Mouse (Mus musculus): ENCODE measurements around the gene Poc5. TPM values are rescaled to one million over a fixed set of nuclear protein-coding genes. Genes with fewer than 3 reads are reported as not detected.

Poc5 gene
- total RNA-seq, 1 experiment, result 14.8 TPM

GRCm38 (mm10) chr13:96435793-96436192, 47.7 kb downstream of the Poc5 start:
- no peak for DNase-seq (ENCODE audit: low read depth, low spot score)
- H3K9me3 ChIP-seq (ENCODE audit: control insufficient read depth, insufficient read depth, low read depth, low read length), result no peaks in the 10 kb centered on the region

GRCm38 (mm10) chr13:96436921-96437320, 48.8 kb downstream of the Poc5 start:
- TF ChIP-seq ZNF384 (IDR thresholded peaks at IDR 0.05; ENCODE audit: low read depth, low read length) (no peak), MAFK (IDR thresholded peaks at IDR 0.05; ENCODE audit: insufficient read depth, low read depth, low read length) (no peak), CHD2 (IDR thresholded peaks at IDR 0.05; ENCODE audit: low read depth, low read length) (no peak)
- H3K9ac ChIP-seq (ENCODE audit: insufficient read depth, low read depth, low read length, poor library complexity, severe bottlenecking), result no peak overlapping the region
- no peaks in the 10 kb centered on the region for H3K9me3 ChIP-seq (ENCODE audit: control insufficient read depth, insufficient read depth, low read depth, low read length)
- H3K4me1 ChIP-seq (ENCODE audit: control insufficient read depth in 2 of 2, insufficient read depth in 2 of 2, low read length in 2 of 2, poor library complexity in 1 of 2), result no peaks in the 10 kb centered on the region
- no peak overlapping the region for H3K4me3 ChIP-seq (ENCODE audit: insufficient read depth in 1 of 2, low read depth in 1 of 2, low read length in 2 of 2, poor library complexity in 1 of 2, severe bottlenecking in 1 of 2)
- no peak overlapping the region for H3K27ac ChIP-seq (ENCODE audit: insufficient read depth, low read depth, low read length, poor library complexity, severe bottlenecking)
- in situ Hi-C loops (cut with MboI; ENCODE audit: low sequenced_read_pairs in 2 of 2, unreplicated experiment in 2 of 2), result no loop called here
- no peaks in the 10 kb centered on the region for H3K36me3 ChIP-seq (ENCODE audit: control insufficient read depth, insufficient read depth, low read length, poor library complexity, severe bottlenecking)
- DNase-seq (ENCODE audit: low read depth, low spot score), result no peak

More at GRCm38 (mm10) chr13:96435793-96436192, 47.7 kb downstream of the Poc5 start:
- Histone ChIP-seq H3K36me3 (ENCODE audit: control insufficient read depth, insufficient read depth, low read length, poor library complexity, severe bottlenecking) (no peaks in the 10 kb centered on the region), H3K4me3 (ENCODE audit: insufficient read depth in 1 of 2, low read depth in 1 of 2, low read length in 2 of 2, poor library complexity in 1 of 2, severe bottlenecking in 1 of 2) (no peak overlapping the region), H3K4me1 (ENCODE audit: control insufficient read depth in 2 of 2, insufficient read depth in 2 of 2, low read length in 2 of 2, poor library complexity in 1 of 2) (no peaks in the 10 kb centered on the region), H3K9ac (ENCODE audit: insufficient read depth, low read depth, low read length, poor library complexity, severe bottlenecking) (no peak overlapping the region), H3K27ac (ENCODE audit: insufficient read depth, low read depth, low read length, poor library complexity, severe bottlenecking) (no peak overlapping the region)
- TF ChIP-seq ZNF384 (IDR thresholded peaks at IDR 0.05; ENCODE audit: low read depth, low read length) (no peak), CHD2 (IDR thresholded peaks at IDR 0.05; ENCODE audit: low read depth, low read length) (no peak), ZC3H11A (IDR thresholded peaks at IDR 0.05; ENCODE audit: borderline replicate concordance, low read depth, low read length) (no peak), HCFC1 (IDR thresholded peaks at IDR 0.05; ENCODE audit: borderline replicate concordance, insufficient read depth, low read length) (no peak), MAFK (IDR thresholded peaks at IDR 0.05; ENCODE audit: insufficient read depth, low read depth, low read length) (no peak)
- in situ Hi-C loops (cut with MboI; ENCODE audit: low sequenced_read_pairs in 2 of 2, unreplicated experiment in 2 of 2), result no loop called here

GRCm38 (mm10) chr13:96440436-96440835, 52.3 kb downstream of the Poc5 start:
- in situ Hi-C loops (cut with MboI; ENCODE audit: low sequenced_read_pairs in 2 of 2, unreplicated experiment in 2 of 2), result no loop called here

GRCm38 (mm10) chr13:96450205-96450856, 62.2 kb downstream of the Poc5 start:
- TF ChIP-seq CHD2 (IDR thresholded peaks at IDR 0.05; ENCODE audit: low read depth, low read length), result no peak
- no peak for TF ChIP-seq ZC3H11A (IDR thresholded peaks at IDR 0.05; ENCODE audit: borderline replicate concordance, low read depth, low read length)
- no peak for TF ChIP-seq HCFC1 (IDR thresholded peaks at IDR 0.05; ENCODE audit: borderline replicate concordance, insufficient read depth, low read length)
- DNase-seq (ENCODE audit: low read depth, low spot score), result no peak
- no peak overlapping the region for H3K9ac ChIP-seq (ENCODE audit: insufficient read depth, low read depth, low read length, poor library complexity, severe bottlenecking)

More at GRCm38 (mm10) chr13:96440436-96440835, 52.3 kb downstream of the Poc5 start:
- H3K4me3 ChIP-seq (ENCODE audit: insufficient read depth in 1 of 2, low read depth in 1 of 2, low read length in 2 of 2, poor library complexity in 1 of 2, severe bottlenecking in 1 of 2), result no peak overlapping the region
- H3K36me3 ChIP-seq (ENCODE audit: control insufficient read depth, insufficient read depth, low read length, poor library complexity, severe bottlenecking), result no peaks in the 10 kb centered on the region
- TF ChIP-seq ZC3H11A (IDR thresholded peaks at IDR 0.05; ENCODE audit: borderline replicate concordance, low read depth, low read length) (no peak), ZNF384 (IDR thresholded peaks at IDR 0.05; ENCODE audit: low read depth, low read length) (no peak), HCFC1 (IDR thresholded peaks at IDR 0.05; ENCODE audit: borderline replicate concordance, insufficient read depth, low read length) (no peak), CHD2 (IDR thresholded peaks at IDR 0.05; ENCODE audit: low read depth, low read length) (no peak), MAFK (IDR thresholded peaks at IDR 0.05; ENCODE audit: insufficient read depth, low read depth, low read length) (no peak)
- no peak overlapping the region for H3K9ac ChIP-seq (ENCODE audit: insufficient read depth, low read depth, low read length, poor library complexity, severe bottlenecking)
- H3K4me1 ChIP-seq (ENCODE audit: control insufficient read depth in 2 of 2, insufficient read depth in 2 of 2, low read length in 2 of 2, poor library complexity in 1 of 2), result no peaks in the 10 kb centered on the region
- H3K9me3 ChIP-seq (ENCODE audit: control insufficient read depth, insufficient read depth, low read depth, low read length), result no peaks in the 10 kb centered on the region
- DNase-seq (ENCODE audit: low read depth, low spot score), result no peak
- no peak overlapping the region for H3K27ac ChIP-seq (ENCODE audit: insufficient read depth, low read depth, low read length, poor library complexity, severe bottlenecking)

GRCm38 (mm10) chr13:96450869-96451268, 62.8 kb downstream of the Poc5 start:
- Histone ChIP-seq H3K36me3 (ENCODE audit: control insufficient read depth, insufficient read depth, low read length, poor library complexity, severe bottlenecking) (no peaks in the 10 kb centered on the region), H3K27ac (ENCODE audit: insufficient read depth, low read depth, low read length, poor library complexity, severe bottlenecking) (no peak overlapping the region), H3K9ac (ENCODE audit: insufficient read depth, low read depth, low read length, poor library complexity, severe bottlenecking) (no peak overlapping the region), H3K4me3 (ENCODE audit: insufficient read depth in 1 of 2, low read depth in 1 of 2, low read length in 2 of 2, poor library complexity in 1 of 2, severe bottlenecking in 1 of 2) (no peak overlapping the region), H3K4me1 (ENCODE audit: control insufficient read depth in 2 of 2, insufficient read depth in 2 of 2, low read length in 2 of 2, poor library complexity in 1 of 2) (no peaks in the 10 kb centered on the region), H3K9me3 (ENCODE audit: control insufficient read depth, insufficient read depth, low read depth, low read length) (no peaks in the 10 kb centered on the region)
- TF ChIP-seq MAFK (IDR thresholded peaks at IDR 0.05; ENCODE audit: insufficient read depth, low read depth, low read length) (no peak), ZC3H11A (IDR thresholded peaks at IDR 0.05; ENCODE audit: borderline replicate concordance, low read depth, low read length) (no peak), CHD2 (IDR thresholded peaks at IDR 0.05; ENCODE audit: low read depth, low read length) (no peak), HCFC1 (IDR thresholded peaks at IDR 0.05; ENCODE audit: borderline replicate concordance, insufficient read depth, low read length) (no peak)
- in situ Hi-C loops (cut with MboI; ENCODE audit: low sequenced_read_pairs in 2 of 2, unreplicated experiment in 2 of 2), result no loop called here
- DNase-seq (ENCODE audit: low read depth, low spot score), result no peak

More at GRCm38 (mm10) chr13:96450205-96450856, 62.2 kb downstream of the Poc5 start:
- in situ Hi-C loops (cut with MboI; ENCODE audit: low sequenced_read_pairs in 2 of 2, unreplicated experiment in 2 of 2), result no loop called here
- Histone ChIP-seq H3K4me1 (ENCODE audit: control insufficient read depth in 2 of 2, insufficient read depth in 2 of 2, low read length in 2 of 2, poor library complexity in 1 of 2) (no peaks in the 10 kb centered on the region), H3K9me3 (ENCODE audit: control insufficient read depth, insufficient read depth, low read depth, low read length) (no peaks in the 10 kb centered on the region), H3K4me3 (ENCODE audit: insufficient read depth in 1 of 2, low read depth in 1 of 2, low read length in 2 of 2, poor library complexity in 1 of 2, severe bottlenecking in 1 of 2) (no peak overlapping the region), H3K27ac (ENCODE audit: insufficient read depth, low read depth, low read length, poor library complexity, severe bottlenecking) (no peak overlapping the region), H3K36me3 (ENCODE audit: control insufficient read depth, insufficient read depth, low read length, poor library complexity, severe bottlenecking) (no peaks in the 10 kb centered on the region)

Measured in ES-E14 (cell line).